Mouse (Mus musculus) embryonic fibroblast, embryonic 13.5 days (primary cell): ENCODE measurements around the gene Selenot.

Experiments
- CTCF ChIP-seq: IDR thresholded peaks from 2 replicates; pipeline ENCODE4 v1.5.1; 2011; ENCODE audit warnings: mild to moderate bottlenecking, control low read depth, low read length, moderate library complexity, borderline replicate concordance; ENCODE audit not compliant: insufficient read depth
- POLR2A ChIP-seq: IDR thresholded peaks from 2 replicates; pipeline ENCODE4 v1.6.1; 2011; ENCODE audit warnings: low read depth, mild to moderate bottlenecking, control low read depth, low read length, moderate library complexity

GRCm38 (mm10) chr3:58593623-58594022 is 17.2 kb downstream of the Selenot start:
- TF ChIP-seq POLR2A (no peak), CTCF (no peak)
